Mouse (Mus musculus): Measurements from ENCODE around the gene Rabep2. TPM values are rescaled to one million over a fixed set of nuclear protein-coding genes. Genes with fewer than 3 reads are reported as not detected.

The Rabep2 gene
- polyA plus RNA-seq, 1 experiment from 2014 or later = 15.6 TPM

DNA sequence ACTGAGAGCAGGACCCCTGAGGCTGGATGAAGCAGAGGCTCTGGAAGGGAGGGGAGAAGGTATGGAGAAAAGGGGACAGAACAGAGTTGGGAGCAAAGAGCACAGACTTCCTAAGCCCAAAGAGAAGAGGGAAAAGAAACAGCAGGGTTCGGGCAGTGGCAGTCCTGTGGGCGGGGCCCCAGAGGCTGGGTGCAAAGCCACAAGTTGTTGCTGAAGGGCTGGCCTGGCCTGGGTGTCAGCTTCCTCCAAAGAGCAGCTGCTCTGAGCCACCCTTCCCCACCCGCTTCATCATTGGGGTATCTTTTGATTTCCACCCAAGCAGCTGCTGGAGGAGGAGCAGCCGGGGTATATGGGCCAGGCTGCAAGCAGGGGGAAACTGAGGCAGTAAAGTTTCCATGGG is 35.6 kb downstream of the Rabep2 start:
- DNase-seq (ENCODE audit: low spot score) (no peak), ATAC-seq (replicated peaks; ENCODE audit: low FRiP score) (no peak)
- H3K4me2 ChIP-seq = no peak overlapping the region
- H3K27me3 ChIP-seq (replicated peaks; ENCODE audit: control insufficient read depth, insufficient read depth, low read length) = no peaks in the 10 kb centered on the region
- peaks cover 21% of the 10 kb centered on the region for H3K36me3 ChIP-seq (ENCODE audit: control insufficient read depth, insufficient read depth, low read length)
- H3K9ac ChIP-seq (ENCODE audit: low read depth, low read length) = no peak overlapping the region
- no peak overlapping the region for H3K4me3 ChIP-seq (ENCODE audit: low read depth, low read length)
- H3K9me3 ChIP-seq (ENCODE audit: control insufficient read depth, low read length) = no peaks in the 10 kb centered on the region
- 38% methylated on average over 4 of the region's 4 CpGs for WGBS
- 0 out of 2 replicates have a peak overlapping the region, but pooled peaks have one; percentile 3 for H3K27ac ChIP-seq (ENCODE audit: low read depth, low read length)
- peaks cover 13% of the 10 kb centered on the region for H3K4me1 ChIP-seq (replicated peaks; ENCODE audit: control insufficient read depth, insufficient read depth, low read length)

DNA sequence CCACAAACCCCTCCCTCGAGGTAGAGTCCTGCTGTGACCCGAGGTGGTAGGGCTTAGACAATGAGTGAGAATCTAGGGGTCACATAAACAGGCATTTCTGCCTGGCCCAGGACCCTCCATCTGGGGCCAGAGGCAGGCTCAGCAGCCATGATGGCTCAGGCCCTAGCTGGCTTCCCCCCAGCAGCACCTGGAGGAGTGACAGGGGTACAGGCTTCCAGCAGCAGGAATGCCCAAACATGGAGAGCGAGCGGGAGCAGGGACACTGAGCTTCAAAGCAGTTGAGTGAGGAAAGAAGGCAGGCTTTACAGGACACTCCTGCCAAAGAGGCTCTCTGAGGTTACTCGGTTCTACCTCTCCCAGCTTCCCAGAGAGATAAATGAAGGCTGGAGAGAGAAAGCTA is 36.3 kb downstream of the Rabep2 start:
- Histone ChIP-seq H3K9ac (ENCODE audit: low read depth, low read length) (no peak overlapping the region), H3K4me3 (ENCODE audit: low read depth, low read length) (no peak overlapping the region), H3K36me3 (ENCODE audit: control insufficient read depth, insufficient read depth, low read length) (peaks cover 22% of the 10 kb centered on the region), H3K9me3 (ENCODE audit: control insufficient read depth, low read length) (no peaks in the 10 kb centered on the region), H3K4me1 (replicated peaks; ENCODE audit: control insufficient read depth, insufficient read depth, low read length) (peaks cover 13% of the 10 kb centered on the region), H3K27ac (ENCODE audit: low read depth, low read length) (no peak overlapping the region), H3K27me3 (replicated peaks; ENCODE audit: control insufficient read depth, insufficient read depth, low read length) (no peaks in the 10 kb centered on the region), H3K4me2 (no peak overlapping the region)
- DNase-seq (ENCODE audit: low spot score) = no peak
- WGBS = 55% methylated on average over 5 of the region's 5 CpGs
- no peak for ATAC-seq (replicated peaks; ENCODE audit: low FRiP score)

DNA sequence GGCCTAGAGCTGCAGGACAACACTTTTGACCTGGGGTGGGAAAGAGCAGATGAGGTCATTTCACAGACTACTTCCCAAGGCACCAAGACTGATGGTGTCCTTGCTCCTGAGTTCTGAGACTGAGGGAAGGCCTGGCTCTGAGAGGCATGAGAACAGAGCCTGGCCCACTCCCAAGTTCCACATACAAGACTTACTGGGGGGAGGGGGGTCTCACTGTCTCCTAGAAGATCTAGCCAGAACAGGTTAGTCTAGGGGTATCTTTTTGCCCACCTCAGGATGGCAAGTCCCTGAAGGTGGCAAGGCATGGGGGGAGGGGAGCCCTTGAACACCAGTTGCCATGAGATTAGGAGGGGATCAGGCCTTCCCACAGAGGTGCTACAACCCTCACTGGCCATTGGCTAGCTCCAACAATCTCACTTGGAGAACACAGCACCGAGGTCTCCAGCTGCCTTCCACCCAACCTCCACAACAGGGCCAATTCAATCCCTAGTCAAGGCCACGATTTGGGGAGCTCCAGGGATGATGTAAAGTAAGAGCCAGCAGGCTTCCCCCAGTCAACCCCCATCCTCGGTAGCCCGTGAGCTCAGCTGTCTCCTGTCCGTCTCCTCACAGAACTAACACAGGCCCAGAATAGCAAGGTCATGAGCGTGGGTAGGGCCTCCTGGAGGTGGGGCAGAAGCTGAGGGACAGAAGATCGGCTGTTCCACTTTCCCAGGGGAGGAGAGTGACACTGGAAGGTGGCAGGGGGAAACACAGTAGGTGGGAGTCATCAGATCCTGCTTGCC is 36.9 kb downstream of the Rabep2 start:
- H3K36me3 ChIP-seq (ENCODE audit: control insufficient read depth, insufficient read depth, low read length) = peaks cover 22% of the 10 kb centered on the region
- no peak overlapping the region for H3K4me3 ChIP-seq (ENCODE audit: low read depth, low read length)
- DNase-seq (ENCODE audit: low spot score) (no peak), ATAC-seq (replicated peaks; ENCODE audit: low FRiP score) (no peak)
- no peaks in the 10 kb centered on the region for H3K9me3 ChIP-seq (ENCODE audit: control insufficient read depth, low read length)
- H3K27me3 ChIP-seq (replicated peaks; ENCODE audit: control insufficient read depth, insufficient read depth, low read length) = no peaks in the 10 kb centered on the region
- WGBS = 26% methylated on average over 7 of the region's 7 CpGs
- H3K4me1 ChIP-seq (replicated peaks; ENCODE audit: control insufficient read depth, insufficient read depth, low read length) = peaks cover 13% of the 10 kb centered on the region
- H3K27ac ChIP-seq (ENCODE audit: low read depth, low read length) = no peak overlapping the region
- no peak overlapping the region for H3K4me2 ChIP-seq
- no peak overlapping the region for H3K9ac ChIP-seq (ENCODE audit: low read depth, low read length)

DNA sequence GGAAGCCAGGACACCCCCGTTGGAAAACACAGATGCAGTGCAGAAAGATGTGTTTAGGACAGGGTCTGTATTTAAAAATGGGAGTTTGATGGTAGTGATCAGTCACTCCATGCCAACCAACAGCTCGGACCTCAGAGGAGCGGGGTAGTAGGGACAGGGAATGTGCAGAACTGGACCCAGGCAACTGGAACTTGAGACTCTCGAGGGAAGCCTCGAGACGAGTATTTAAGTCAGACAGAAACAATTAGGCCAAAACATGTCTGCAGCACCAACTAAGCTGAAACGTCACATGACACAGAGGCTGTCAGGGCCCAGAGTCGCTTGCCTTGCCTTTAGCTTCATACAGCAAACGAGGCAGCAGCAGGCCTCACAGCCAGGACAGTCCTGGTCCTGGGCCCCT is 37.6 kb downstream of the Rabep2 start:
- no peak for ATAC-seq (replicated peaks; ENCODE audit: low FRiP score)
- no peaks in the 10 kb centered on the region for H3K9me3 ChIP-seq (ENCODE audit: control insufficient read depth, low read length)
- H3K4me3 ChIP-seq (ENCODE audit: low read depth, low read length) = no peak overlapping the region
- H3K36me3 ChIP-seq (ENCODE audit: control insufficient read depth, insufficient read depth, low read length) = peaks cover 27% of the 10 kb centered on the region
- H3K9ac ChIP-seq (ENCODE audit: low read depth, low read length) = no peak overlapping the region
- no peak overlapping the region for H3K4me2 ChIP-seq
- no peak for DNase-seq (ENCODE audit: low spot score)
- no peaks in the 10 kb centered on the region for H3K27me3 ChIP-seq (replicated peaks; ENCODE audit: control insufficient read depth, insufficient read depth, low read length)
- 69% methylated on average over 9 of the region's 9 CpGs for WGBS
- no peak overlapping the region for H3K27ac ChIP-seq (ENCODE audit: low read depth, low read length)
- peaks cover 17% of the 10 kb centered on the region for H3K4me1 ChIP-seq (replicated peaks; ENCODE audit: control insufficient read depth, insufficient read depth, low read length)

DNA sequence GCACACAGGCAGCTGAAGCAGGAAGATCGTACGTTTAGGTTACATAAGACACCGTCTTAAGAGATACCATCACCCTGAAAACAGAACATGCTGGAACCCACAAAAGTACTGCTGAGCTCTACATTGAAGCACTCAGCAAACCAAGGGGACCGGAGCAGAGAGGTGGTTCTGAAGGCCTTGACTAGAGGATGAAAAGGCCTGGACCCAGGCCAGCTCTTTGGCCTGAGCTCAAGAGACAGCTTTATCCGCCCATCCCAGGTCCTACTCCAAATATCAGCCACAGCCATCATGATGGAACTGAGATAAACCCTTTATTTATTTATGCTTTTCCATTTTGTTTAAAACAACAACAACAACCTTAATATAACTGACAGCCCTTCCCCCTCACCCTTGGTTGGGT is 38.1 kb downstream of the Rabep2 start:
- Histone ChIP-seq H3K4me3 (ENCODE audit: low read depth, low read length) (no peak overlapping the region), H3K4me1 (replicated peaks; ENCODE audit: control insufficient read depth, insufficient read depth, low read length) (peaks cover 22% of the 10 kb centered on the region), H3K27ac (ENCODE audit: low read depth, low read length) (no peak overlapping the region), H3K36me3 (ENCODE audit: control insufficient read depth, insufficient read depth, low read length) (peaks cover 32% of the 10 kb centered on the region), H3K9me3 (ENCODE audit: control insufficient read depth, low read length) (no peaks in the 10 kb centered on the region), H3K27me3 (replicated peaks; ENCODE audit: control insufficient read depth, insufficient read depth, low read length) (no peaks in the 10 kb centered on the region), H3K4me2 (no peak overlapping the region), H3K9ac (ENCODE audit: low read depth, low read length) (no peak overlapping the region)
- ATAC-seq (replicated peaks; ENCODE audit: low FRiP score) = no peak
- DNase-seq (ENCODE audit: low spot score) = no peak
- WGBS = 84% methylated on average over 5 of the region's 5 CpGs

DNA sequence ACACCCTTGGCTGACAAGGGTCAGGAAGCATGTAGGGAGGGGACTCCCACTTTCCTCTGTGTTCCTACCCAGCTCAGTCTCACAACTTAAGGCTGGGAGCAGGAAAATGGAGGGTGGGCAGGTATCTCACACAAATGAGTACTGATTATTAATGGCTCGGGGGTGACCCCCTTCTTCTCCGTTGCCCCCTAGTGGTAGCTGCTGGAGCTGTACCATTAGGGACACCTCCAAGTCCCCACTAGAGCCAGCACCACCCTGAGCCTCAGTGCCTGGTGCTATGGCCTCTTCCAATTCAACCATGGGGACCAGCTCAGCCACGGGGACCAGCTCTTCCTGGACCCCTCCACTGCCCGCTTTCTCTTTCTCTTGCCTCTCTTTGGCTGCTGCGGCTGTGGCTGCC is 38.7 kb downstream of the Rabep2 start:
- WGBS = 62% methylated on average over 5 of the region's 5 CpGs
- ATAC-seq (replicated peaks; ENCODE audit: low FRiP score) = no peak; the same call in 1 of the 2 replicates

DNA sequence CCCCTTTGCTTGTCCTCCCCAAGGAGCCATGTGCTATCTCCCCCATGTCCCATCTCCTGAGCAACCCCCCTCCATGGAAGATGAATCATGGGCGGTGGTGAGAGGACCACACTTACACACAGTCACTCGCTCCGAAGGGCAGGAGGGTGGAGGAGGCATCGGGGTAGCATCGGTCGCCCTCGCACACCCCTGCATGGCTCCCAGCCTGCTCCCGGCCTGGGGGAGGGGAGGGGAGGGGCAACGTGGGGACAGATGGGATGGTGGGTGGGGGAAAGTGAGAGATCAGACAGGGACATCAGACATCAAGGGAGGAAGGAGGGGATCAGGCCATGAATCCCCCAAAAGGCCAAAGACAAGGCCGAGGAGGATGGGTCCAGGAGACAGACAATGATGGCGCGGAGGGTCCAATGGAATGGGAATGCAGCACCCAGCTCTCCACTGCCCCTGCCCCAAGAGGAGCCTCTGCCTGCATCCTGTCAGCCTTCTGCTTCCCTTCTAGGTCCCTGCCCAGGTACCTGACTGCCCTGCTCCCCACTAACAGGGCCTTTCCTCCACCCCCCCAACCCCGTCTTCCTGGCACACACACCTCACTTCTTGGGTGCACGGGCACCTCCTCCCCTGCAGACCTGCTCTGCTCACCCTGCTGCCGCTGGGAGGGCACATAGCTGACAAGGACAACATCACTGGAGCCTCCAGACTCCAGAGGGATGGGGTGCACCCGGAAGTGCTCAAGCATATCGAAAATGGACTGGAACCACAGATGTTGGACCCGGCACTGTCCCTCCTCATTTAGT is 39.5 kb downstream of the Rabep2 start:
- Histone ChIP-seq H3K4me2 (no peak overlapping the region), H3K9ac (ENCODE audit: low read depth, low read length) (no peak overlapping the region), H3K36me3 (ENCODE audit: control insufficient read depth, insufficient read depth, low read length) (peaks cover 41% of the 10 kb centered on the region), H3K9me3 (ENCODE audit: control insufficient read depth, low read length) (no peaks in the 10 kb centered on the region), H3K4me3 (ENCODE audit: low read depth, low read length) (no peak overlapping the region), H3K27ac (ENCODE audit: low read depth, low read length) (no peak overlapping the region), H3K4me1 (replicated peaks; ENCODE audit: control insufficient read depth, insufficient read depth, low read length) (peaks cover 34% of the 10 kb centered on the region), H3K27me3 (replicated peaks; ENCODE audit: control insufficient read depth, insufficient read depth, low read length) (no peaks in the 10 kb centered on the region)
- WGBS = 90% methylated on average over 18 of the region's 18 CpGs
- no peak for ATAC-seq (replicated peaks; ENCODE audit: low FRiP score)
- DNase-seq (ENCODE audit: low spot score) = no peak

More for the DNA sequence above, 38.7 kb downstream of the Rabep2 start:
- no peaks in the 10 kb centered on the region for H3K27me3 ChIP-seq (replicated peaks; ENCODE audit: control insufficient read depth, insufficient read depth, low read length)
- peaks cover 38% of the 10 kb centered on the region for H3K36me3 ChIP-seq (ENCODE audit: control insufficient read depth, insufficient read depth, low read length)
- DNase-seq (ENCODE audit: low spot score) = no peak
- H3K9ac ChIP-seq (ENCODE audit: low read depth, low read length) = no peak overlapping the region
- H3K4me2 ChIP-seq = no peak overlapping the region
- H3K9me3 ChIP-seq (ENCODE audit: control insufficient read depth, low read length) = no peaks in the 10 kb centered on the region
- no peak overlapping the region for H3K27ac ChIP-seq (ENCODE audit: low read depth, low read length)
- H3K4me1 ChIP-seq (replicated peaks; ENCODE audit: control insufficient read depth, insufficient read depth, low read length) = peaks cover 27% of the 10 kb centered on the region
- no peak overlapping the region for H3K4me3 ChIP-seq (ENCODE audit: low read depth, low read length)

DNA sequence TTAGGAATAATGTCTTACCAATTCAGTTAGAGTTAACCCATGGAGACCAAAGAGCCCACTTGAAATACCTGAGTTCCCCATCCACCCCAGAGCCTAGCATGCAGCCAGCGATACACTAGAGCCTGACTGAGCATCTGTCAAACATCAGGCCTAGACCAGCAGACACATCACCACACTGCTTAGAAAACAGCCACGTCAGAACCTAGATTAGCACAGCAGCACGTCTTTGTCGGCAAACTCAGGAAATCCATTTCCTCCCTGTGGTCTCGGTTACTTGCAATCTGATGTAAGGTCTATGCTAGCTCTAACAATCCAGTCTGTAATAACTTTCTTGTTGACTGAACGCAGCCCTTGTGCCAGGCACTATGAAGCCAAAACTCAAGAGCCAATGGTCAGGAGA is 41.5 kb downstream of the Rabep2 start:
- ATAC-seq (replicated peaks; ENCODE audit: low FRiP score) = no peak
- Histone ChIP-seq H3K4me1 (replicated peaks; ENCODE audit: control insufficient read depth, insufficient read depth, low read length) (peaks cover 40% of the 10 kb centered on the region), H3K9ac (ENCODE audit: low read depth, low read length) (no peak overlapping the region), H3K36me3 (ENCODE audit: control insufficient read depth, insufficient read depth, low read length) (peaks cover 41% of the 10 kb centered on the region), H3K27me3 (replicated peaks; ENCODE audit: control insufficient read depth, insufficient read depth, low read length) (no peaks in the 10 kb centered on the region), H3K4me3 (ENCODE audit: low read depth, low read length) (no peak overlapping the region), H3K9me3 (ENCODE audit: control insufficient read depth, low read length) (no peaks in the 10 kb centered on the region), H3K4me2 (no peak overlapping the region), H3K27ac (ENCODE audit: low read depth, low read length) (no peak overlapping the region)
- WGBS = 41% methylated on average over 6 of the region's 6 CpGs
- DNase-seq (ENCODE audit: low spot score) = no peak
